Mouse (Mus musculus): ENCODE measurements around the gene 2010300C02Rik.

DNA sequence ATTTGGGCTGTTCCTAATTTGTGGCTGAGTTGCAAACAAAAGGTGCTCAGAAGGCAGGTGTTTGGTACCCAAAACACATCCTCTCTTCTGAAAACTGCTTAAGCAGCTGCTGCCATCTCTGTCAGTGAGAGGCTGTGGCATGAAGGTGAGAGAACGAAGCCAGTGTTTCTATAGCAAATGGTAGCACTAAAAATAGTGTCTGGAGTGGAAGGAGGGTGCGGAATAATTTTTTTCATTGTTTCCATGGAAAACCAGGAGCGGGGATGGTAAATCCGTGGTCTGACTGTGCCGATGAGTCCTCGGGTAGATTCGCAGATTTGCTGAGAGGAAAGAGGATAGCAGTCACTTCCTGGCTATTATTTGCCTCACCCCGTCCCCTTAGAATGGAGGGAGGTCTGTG lies 6.5 kb upstream of the 2010300C02Rik start:
- no peak for TF ChIP-seq GATA1 (IDR thresholded peaks at IDR 0.05; ENCODE audit: borderline replicate concordance, low read length)
- no peak for TF ChIP-seq FLI1 (IDR thresholded peaks at IDR 0.05; ENCODE audit: low read length)
